Mouse (Mus musculus): ENCODE data around the gene Klf12. TPM values are rescaled to one million over a fixed set of nuclear protein-coding genes. Genes with fewer than 3 reads are reported as not detected.
A peak's percentile ranks its signal among the peaks of the same experiment; 100 is the strongest.

Klf12 gene
- polyA plus RNA-seq, 1 experiment = not detected

DNA sequence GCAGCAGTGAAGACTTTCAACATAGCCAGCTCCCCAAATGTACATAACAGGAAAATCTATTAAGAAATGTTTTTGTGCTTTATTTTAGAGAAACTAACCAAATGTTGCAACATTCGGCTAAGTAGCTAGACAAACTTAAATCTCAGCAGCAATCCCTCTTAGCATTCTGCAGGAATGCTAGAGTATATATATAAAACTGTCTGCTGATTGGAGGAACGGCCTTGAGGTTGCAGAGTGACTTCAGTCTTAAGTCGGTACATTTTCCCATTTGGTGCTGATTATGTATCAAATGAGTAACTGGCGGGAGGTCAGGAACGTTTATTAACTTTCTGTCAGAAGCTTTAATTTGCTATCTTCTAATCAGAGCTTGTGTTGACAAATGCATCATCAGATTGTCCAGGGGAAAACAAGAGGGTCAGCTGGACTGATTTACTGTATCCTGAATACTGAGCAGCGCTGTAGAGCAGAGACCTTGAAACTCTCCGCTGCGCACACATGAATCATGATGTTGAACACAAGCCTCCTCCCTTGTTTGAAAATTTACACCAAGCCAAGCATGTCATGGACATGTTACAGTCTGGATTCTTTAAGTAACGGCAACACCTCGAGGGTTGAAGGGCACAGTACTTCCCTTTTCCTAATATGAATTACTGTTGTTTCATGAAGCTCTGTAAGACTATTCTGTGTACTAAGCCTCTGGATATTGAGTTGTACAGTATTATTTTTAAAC lies 323.8 kb downstream of the Klf12 start:
- WGBS = 72% methylated on average over 10 of the region's 10 CpGs
- no peaks in the 10 kb centered on the region for H3K4me1 ChIP-seq (ENCODE audit: control insufficient read depth, insufficient read depth, low read length)
- no peak overlapping the region for H3K4me3 ChIP-seq (replicated peaks; ENCODE audit: control insufficient read depth, low read depth, low read length)
- TF ChIP-seq CTCF (IDR thresholded peaks at IDR 0.05; ENCODE audit: control insufficient read depth, insufficient read depth, low read length) (no peak), POLR2A (IDR thresholded peaks at IDR 0.05; ENCODE audit: borderline replicate concordance, control insufficient read depth, low read depth, low read length) (no peak)
- no peak overlapping the region for H3K27ac ChIP-seq (ENCODE audit: control insufficient read depth, insufficient read depth, low read depth, low read length, poor library complexity)

DNA sequence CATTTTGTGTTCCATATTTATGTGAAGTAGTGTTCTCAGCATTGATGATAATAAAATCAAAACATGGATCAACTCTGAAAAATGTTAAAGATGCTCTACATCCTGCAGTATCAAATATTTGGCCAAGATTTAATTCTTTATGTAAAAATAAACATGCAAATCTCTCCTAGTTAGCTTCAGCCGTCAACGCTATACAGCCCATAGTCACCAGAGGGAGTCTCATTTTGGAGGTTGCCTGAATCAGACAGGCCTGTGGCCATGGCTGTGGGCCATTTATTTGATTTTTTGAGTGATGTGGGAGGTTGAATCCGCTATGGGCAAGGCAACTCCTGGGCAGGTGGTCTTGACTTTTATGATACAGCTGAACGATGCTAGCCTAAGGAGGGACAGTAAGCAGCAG lies 329.3 kb downstream of the Klf12 start:
- TF ChIP-seq POLR2A (IDR thresholded peaks at IDR 0.05; ENCODE audit: borderline replicate concordance, control insufficient read depth, low read depth, low read length) (no peak), CTCF (IDR thresholded peaks at IDR 0.05; ENCODE audit: control insufficient read depth, insufficient read depth, low read length) (no peak)
- 76% methylated on average over 4 of the region's 4 CpGs for WGBS
- Histone ChIP-seq H3K4me3 (replicated peaks; ENCODE audit: control insufficient read depth, low read depth, low read length) (no peak overlapping the region), H3K27ac (ENCODE audit: control insufficient read depth, insufficient read depth, low read depth, low read length, poor library complexity) (no peak overlapping the region), H3K4me1 (ENCODE audit: control insufficient read depth, insufficient read depth, low read length) (no peaks in the 10 kb centered on the region)

DNA sequence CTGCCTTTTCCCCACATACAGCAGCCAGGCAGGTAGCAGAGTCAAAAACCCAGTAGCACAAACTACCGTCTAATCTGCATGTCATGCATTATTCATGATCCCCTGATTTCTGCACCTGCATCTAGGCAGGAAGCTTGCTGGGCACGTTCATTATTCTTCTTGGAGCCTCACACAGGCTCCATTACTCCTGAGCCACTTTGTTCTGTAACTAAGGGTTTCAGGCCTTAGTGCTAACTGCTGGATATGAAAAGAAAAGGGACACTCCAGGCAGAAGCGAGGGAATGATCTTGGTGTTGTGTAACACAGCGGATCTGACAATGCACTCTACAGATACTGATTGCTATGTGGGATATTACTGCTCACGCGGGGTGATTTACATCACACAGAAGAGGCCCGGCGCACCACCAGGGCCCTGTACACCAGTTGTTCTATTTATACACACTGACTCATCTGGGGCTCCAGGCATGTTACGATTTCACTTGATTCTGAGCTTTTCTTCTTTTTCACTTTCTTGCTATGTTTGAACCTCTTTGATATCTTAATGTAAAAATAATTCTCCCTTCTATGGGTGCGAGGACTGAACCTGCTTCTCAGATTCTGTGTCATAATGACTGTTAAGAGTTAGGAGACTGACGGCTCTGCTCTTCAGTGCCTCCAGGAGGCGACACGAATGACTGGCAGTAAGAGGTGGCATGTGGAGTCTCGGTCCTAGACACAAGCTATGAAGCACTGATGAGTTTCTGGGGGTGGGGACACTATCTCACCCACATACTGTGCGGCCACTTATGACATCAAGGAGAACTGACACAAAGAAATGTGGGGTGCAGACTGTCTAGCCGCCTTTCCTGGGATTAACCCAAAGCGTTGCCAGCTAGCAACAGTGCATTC lies 340.0 kb downstream of the Klf12 start:
- no peak for TF ChIP-seq POLR2A (IDR thresholded peaks at IDR 0.05; ENCODE audit: borderline replicate concordance, control insufficient read depth, low read depth, low read length)
- no peaks in the 10 kb centered on the region for H3K4me1 ChIP-seq (ENCODE audit: control insufficient read depth, insufficient read depth, low read length)
- no peak overlapping the region for H3K27ac ChIP-seq (ENCODE audit: control insufficient read depth, insufficient read depth, low read depth, low read length, poor library complexity)
- no peak overlapping the region for H3K4me3 ChIP-seq (replicated peaks; ENCODE audit: control insufficient read depth, low read depth, low read length)
- 70% methylated on average over 17 of the region's 17 CpGs for WGBS

DNA sequence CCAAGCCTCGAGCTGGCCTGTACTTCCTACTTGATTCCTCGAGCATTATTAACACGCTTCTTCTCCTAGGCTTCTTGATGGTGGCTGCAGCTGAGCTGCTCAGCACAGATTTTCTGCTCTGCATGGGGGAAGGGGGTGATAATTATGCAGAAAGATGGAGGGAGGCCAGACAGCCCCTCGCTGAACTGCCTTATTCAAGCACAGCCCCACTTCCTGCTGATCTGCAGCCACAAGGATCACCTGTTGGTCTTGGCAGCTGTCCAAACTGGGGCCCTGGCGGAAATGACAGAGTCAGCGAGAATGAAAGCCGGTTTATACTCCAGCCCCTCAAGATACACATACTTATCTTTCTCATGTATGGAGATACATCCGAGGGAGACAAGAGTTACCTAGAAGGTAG lies 341.3 kb downstream of the Klf12 start:
- TF ChIP-seq CTCF (IDR thresholded peaks at IDR 0.05; ENCODE audit: control insufficient read depth, insufficient read depth, low read length) (no peak), POLR2A (IDR thresholded peaks at IDR 0.05; ENCODE audit: borderline replicate concordance, control insufficient read depth, low read depth, low read length) (no peak)
- Histone ChIP-seq H3K4me1 (ENCODE audit: control insufficient read depth, insufficient read depth, low read length) (no peaks in the 10 kb centered on the region), H3K27ac (ENCODE audit: control insufficient read depth, insufficient read depth, low read depth, low read length, poor library complexity) (no peak overlapping the region), H3K4me3 (replicated peaks; ENCODE audit: control insufficient read depth, low read depth, low read length) (no peak overlapping the region)
- 5% methylated on average over 8 of the region's 8 CpGs for WGBS

DNA sequence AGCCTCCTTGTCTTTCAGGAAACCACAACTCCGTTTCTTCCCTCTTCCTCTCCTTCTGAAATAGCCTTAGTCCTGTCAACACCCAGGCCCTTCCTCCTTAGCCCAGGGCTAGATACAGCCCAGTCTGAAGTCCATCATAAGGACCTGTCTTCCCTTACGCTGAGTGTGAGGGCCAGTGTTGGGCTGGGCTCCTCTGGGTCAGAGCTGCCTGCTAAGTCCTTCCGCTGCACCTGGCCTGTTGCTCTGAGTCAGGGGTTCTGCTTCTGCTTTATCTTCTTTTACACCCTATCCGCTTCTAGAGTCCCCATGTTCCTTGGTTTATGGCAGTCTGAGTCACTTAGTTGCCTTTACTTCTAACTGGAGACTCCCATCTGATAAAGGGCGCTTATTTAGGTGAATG lies 351.0 kb downstream of the Klf12 start:
- TF ChIP-seq POLR2A (IDR thresholded peaks at IDR 0.05; ENCODE audit: borderline replicate concordance, control insufficient read depth, low read depth, low read length) (no peak), CTCF (IDR thresholded peaks at IDR 0.05; ENCODE audit: control insufficient read depth, insufficient read depth, low read length) (no peak)
- Histone ChIP-seq H3K27ac (ENCODE audit: control insufficient read depth, insufficient read depth, low read depth, low read length, poor library complexity) (no peak overlapping the region), H3K4me3 (replicated peaks; ENCODE audit: control insufficient read depth, low read depth, low read length) (no peak overlapping the region), H3K4me1 (ENCODE audit: control insufficient read depth, insufficient read depth, low read length) (no peaks in the 10 kb centered on the region)
- 19% methylated on average over 5 of the region's 5 CpGs for WGBS

DNA sequence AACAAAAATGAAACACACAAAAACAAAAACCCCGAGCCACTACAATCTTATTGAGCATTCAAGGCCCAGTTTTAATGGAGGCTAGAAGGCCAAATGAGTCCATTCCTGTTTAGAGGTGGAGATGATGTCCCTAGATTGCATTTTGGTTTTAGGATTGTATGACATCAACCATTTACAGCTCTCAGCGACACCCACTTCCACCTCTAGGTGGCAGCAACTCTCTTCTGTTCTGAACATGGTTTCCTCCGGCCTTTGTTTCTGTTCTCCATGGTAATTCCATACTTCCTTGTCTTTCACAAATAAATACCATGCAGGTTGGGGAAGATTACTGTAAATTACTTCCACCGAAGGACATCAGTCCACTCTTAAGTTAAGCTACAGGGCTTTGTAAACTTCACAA lies 352.6 kb downstream of the Klf12 start:
- Histone ChIP-seq H3K4me3 (replicated peaks; ENCODE audit: control insufficient read depth, low read depth, low read length) (no peak overlapping the region), H3K27ac (ENCODE audit: control insufficient read depth, insufficient read depth, low read depth, low read length, poor library complexity) (no peak overlapping the region), H3K4me1 (ENCODE audit: control insufficient read depth, insufficient read depth, low read length) (no peaks in the 10 kb centered on the region)
- TF ChIP-seq POLR2A (IDR thresholded peaks at IDR 0.05; ENCODE audit: borderline replicate concordance, control insufficient read depth, low read depth, low read length) (no peak), CTCF (IDR thresholded peaks at IDR 0.05; ENCODE audit: control insufficient read depth, insufficient read depth, low read length) (peak; percentile 30; the same call in 1 of the 2 replicates)
- WGBS = 9% methylated on average over 4 of the region's 4 CpGs

DNA sequence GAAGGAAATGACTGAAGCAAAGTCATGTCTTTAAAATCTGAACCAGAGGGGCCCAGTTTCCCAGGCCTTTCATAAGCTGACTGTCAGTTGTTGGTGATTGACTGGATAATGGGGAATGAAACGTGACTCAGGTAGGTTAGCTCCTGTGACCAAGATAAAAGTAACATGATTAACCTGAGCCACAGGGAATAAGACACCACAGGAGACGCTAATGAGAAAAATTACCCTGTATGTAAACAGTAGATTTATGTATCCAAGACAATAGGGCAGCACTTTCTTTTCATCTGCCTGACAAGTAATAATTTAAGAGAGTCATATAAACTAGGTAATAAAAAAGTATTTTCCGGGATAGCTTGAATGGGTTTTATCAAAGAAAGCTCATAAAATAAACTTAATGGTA lies 372.6 kb downstream of the Klf12 start:
- WGBS = 77% methylated on average over 3 of the region's 3 CpGs

DNA sequence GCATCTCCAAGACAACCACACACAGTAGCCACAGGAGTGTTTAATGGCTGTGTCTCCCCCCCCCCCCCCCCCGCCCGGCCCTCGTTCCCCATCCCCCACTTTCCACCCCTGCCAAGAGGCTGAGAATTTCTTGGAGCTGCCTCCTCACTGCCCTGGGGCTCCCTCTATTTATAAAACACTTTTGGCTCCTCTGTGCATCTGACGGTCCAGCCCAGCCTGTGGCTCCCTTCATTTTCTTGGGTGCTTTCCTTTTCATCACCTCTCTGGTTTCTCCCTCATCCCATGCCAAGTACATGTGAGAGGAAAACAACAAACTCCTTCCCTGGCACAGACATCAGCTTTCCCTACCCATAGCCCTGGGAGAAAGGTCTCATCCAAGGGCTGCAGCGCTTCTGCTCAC lies 373.6 kb downstream of the Klf12 start:
- Histone ChIP-seq H3K4me3 (replicated peaks; ENCODE audit: control insufficient read depth, low read depth, low read length) (no peak overlapping the region), H3K27ac (ENCODE audit: control insufficient read depth, insufficient read depth, low read depth, low read length, poor library complexity) (no peak overlapping the region), H3K4me1 (ENCODE audit: control insufficient read depth, insufficient read depth, low read length) (no peaks in the 10 kb centered on the region)
- 85% methylated on average over 5 of the region's 5 CpGs for WGBS
- TF ChIP-seq CTCF (IDR thresholded peaks at IDR 0.05; ENCODE audit: control insufficient read depth, insufficient read depth, low read length) (no peak), POLR2A (IDR thresholded peaks at IDR 0.05; ENCODE audit: borderline replicate concordance, control insufficient read depth, low read depth, low read length) (no peak)

More for the DNA sequence above, 372.6 kb downstream of the Klf12 start:
- no peaks in the 10 kb centered on the region for H3K4me1 ChIP-seq (ENCODE audit: control insufficient read depth, insufficient read depth, low read length)
- no peak overlapping the region for H3K27ac ChIP-seq (ENCODE audit: control insufficient read depth, insufficient read depth, low read depth, low read length, poor library complexity)
- TF ChIP-seq POLR2A (IDR thresholded peaks at IDR 0.05; ENCODE audit: borderline replicate concordance, control insufficient read depth, low read depth, low read length) (no peak), CTCF (IDR thresholded peaks at IDR 0.05; ENCODE audit: control insufficient read depth, insufficient read depth, low read length) (no peak)
- H3K4me3 ChIP-seq (replicated peaks; ENCODE audit: control insufficient read depth, low read depth, low read length) = no peak overlapping the region
